Mouse (Mus musculus) testis, postnatal 14 days (tissue): ENCODE data around the gene Phf11b.
A peak's percentile ranks its signal among the peaks of the same experiment; 100 is the strongest.
"Not testable (repeated sequence)": the region's sequence is repeated elsewhere in the genome, so short reads cannot be mapped to it uniquely, and the experiment has no call there.

ENCODE experiments used
- DNase-seq: peaks from one replicate; pipeline ENCODE4 v3.0.0; 2021; ENCODE audit warnings: low spot score

Gene Phf11b

DNA sequence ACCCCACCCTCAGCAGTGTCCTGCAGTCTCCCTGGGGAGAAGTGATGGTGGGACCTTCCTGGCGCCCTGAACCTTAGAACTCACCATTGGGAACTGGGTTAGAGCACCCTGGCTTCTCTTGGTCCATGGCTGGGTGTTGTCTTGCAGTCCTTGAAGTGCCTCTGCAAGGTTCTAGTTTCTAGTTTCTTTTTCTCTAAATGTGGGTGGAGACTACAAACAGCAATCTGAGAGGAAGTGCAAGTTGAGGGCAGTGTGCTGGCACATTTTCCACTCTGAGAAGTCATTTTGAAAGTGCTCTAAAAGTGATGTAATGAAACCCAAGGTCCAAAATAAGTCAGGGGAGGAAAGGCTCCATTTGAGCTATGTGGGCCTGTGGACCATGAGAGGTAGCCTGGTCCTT, at the start of gene Phf11b:
TSS of gene Phf11b (minus strand) at position 163 of the 400 bp plus-strand sequence.
- not testable (repeated sequence) for DNase-seq

- DNase-seq, result not testable (repeated sequence)
Measured at GRCm38 (mm10) chr14:59390181-59390580, 49.0 kb upstream of the Phf11b start.

DNA sequence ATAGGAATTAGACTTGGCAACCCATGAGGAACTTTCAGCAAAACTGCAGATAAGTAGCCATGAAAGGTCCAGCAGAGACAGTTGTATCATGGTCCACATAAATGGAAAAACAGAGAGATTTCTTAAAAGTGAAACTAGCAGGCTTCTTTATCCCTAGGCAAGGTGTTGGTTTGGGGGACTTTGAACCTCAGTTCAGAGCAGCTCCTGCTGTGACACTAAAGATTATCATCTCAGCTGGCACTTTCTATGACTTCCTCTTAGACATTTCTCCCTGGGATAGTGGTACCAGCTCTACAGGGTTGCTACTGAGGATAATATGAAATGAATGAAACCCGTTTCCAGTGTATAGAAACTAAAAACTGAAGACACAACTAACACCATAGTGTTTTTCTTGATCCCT, 48.4 kb upstream of the Phf11b start:
- no peak for DNase-seq

DNA sequence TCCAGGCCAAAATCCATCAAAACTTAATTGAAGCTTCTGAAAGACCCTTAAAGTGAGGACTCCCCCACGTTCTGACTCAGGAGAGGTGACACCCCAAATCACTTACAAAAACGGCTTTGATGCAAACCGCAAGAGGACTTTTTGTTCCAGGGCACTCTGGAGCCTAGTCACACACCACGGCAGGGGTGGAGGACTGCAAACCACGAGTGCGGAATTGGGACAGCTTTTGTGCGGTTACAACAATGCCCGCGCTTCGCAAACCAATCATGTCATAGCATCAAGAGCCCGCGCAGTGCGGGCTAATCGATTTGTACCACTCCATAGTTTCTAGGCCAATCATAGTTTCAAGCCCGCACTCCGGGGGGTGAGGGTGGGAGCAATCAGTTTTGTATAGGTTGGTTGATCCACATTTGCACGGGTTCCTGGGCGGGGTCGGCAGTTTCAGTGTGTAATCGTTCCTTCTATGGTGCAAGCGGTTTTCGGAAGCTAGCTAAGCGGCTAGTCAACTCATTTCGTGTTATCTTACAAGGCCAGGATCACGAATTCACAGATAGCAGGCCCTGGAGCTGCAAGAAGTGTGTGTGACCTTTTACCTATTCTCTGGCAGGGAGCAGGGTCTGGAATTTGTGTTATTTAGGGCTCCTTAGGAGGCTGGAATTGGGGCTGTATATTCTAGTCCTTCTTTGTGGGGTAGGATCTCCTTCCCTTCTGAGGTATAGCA, 29.4 kb upstream of the Phf11b start:
- peak; percentile 41 for DNase-seq

DNA sequence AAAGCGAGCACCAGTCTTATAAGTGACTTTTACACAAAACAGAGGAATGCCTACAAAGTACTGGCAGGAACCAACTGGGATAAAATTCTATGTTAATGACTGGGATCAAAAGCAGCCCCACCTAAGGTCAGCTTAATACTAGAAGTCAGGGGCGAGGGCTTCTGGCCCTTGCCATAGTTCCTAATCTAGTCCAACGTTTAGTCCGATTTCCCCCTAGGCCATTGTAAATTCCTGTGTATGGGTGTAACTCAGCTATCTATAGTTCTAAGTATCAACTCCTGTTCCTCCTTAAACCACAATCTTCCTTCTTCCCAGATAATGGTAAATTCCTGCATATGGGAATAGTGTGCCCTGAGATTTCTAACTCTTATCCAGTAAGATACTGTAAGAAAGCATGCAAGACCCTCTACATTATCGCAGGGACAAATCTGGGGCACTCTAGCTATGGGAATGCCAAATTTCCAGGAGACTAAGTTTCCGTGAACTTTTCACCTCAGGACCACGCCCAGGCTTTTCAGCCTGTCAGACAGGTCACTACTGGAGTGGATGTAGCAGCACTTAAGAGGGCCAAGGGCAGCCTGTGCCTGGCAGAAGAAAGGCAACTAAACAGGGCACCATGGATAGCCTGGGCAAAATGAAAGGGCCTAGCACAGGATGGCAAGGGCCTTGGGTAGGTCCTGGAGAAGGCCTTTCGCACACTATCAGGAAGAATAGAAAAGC, 25.4 kb upstream of the Phf11b start:
- no peak for DNase-seq

GRCm38 (mm10) chr14:59365244-59365644, 24.1 kb upstream of the Phf11b start, which contains the start of gene Phf11d:
Gene Phf11d, minus strand, starts transcription at chr14:59365470.
- DNase-seq, result no peak

DNA sequence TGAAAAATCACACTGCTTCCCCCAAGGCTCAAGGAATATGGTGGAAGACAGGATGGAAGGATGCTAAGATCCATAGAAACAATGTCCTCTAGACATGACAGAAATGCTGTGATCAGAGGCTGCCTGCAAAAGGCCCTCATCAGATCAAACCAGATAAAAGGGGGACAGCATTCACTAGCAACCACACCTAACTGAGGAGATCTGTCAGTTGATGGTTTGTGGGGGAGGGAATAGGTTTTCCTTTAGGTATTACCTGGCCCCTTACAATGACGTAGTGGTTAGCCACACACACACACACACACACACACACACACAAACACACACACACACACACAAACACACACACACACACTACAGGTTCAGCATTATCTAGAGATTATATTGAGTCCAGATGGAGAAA, 1.6 kb downstream of the Phf11b start:
- DNase-seq, result no peak

DNA sequence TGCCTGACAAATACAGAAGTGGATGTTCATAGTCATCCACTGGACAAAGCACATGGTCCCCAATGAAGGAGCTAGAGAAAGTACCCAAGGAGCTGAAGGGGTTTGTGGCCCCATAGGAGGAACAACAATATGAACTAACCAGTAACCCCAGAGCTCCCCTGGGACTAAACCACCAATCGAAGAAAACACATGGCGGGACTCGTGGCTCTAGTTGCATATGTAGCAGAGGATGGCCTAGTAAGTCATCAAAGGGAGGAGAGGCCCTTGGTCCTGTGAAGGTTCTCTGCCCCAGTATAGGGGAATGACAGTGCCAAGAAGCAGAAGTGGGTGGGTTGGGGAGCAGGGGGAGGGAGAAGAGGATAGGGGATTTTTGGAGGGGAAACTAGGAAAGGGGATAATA, 5.1 kb downstream of the Phf11b start:
- not testable (repeated sequence) for DNase-seq

DNA sequence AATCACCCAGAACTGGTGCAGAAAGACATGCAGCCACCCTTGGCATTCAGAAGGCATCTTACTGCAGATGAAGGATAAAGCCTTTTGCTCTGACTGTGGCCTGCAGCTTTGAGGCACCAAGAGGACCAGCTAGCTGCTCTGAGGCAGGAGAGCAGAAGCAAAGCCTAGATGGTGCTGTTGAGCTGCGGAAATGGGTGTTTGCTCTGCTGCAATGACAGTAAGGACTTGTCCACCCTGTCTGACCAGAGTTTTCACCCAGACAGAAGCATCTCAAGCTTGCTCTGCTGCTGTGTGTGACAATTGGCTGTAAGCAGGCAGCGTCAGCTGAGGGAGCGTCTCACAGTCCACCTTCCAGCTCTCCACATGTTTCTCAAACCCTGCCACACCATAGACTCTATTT, 10.7 kb downstream of the Phf11b start:
- not testable (repeated sequence) for DNase-seq

- DNase-seq, result not testable (repeated sequence)
Measured at GRCm38 (mm10) chr14:59319970-59320369, 21.2 kb downstream of the Phf11b start.

DNA sequence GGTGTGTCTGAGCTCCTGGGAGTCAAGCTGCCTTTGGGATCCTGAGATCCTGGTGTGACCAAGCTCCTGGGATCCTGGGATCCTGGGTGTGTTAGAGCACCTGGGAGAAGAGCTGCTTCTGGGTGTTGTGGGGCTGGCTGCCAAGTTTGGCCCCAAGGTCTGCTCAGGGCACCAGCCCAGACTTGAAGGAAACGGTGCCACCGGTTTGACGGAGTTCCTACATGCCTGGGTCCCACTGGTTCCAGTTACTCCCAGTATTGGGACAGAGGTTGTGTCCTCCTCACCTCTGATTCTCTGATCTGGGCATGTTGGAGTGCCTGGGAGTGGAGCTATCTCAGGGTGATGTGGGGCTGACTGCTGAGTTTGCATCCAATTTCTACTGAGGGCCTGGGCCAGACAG, 22.1 kb downstream of the Phf11b start:
- not testable (repeated sequence) for DNase-seq

- not testable (repeated sequence) for DNase-seq
Measured at GRCm38 (mm10) chr14:59297391-59297790, 43.8 kb downstream of the Phf11b start, which contains the start of gene Phf11a. Gene Phf11a, minus strand, starts transcription at chr14:59297522.

DNA sequence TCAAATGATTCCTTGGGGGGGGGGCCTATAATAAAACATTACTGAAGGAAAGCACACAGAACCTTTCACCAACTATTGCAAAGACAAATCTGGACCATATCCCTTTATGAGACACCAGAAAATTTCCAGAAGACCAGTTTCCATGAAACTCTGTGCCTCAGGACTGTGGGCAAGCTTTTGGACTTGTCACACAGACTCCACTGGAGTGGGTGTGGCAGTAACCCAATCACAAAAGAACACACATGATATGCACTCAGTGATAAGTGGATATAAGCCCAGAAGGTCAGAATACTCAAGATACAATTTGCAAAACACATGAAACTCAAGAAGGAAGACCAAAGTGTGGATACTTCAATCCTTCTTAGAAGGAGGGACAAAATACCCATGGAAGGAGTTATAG, 49.4 kb downstream of the Phf11b start:
- not testable (repeated sequence) for DNase-seq

GRCm38 (mm10) chr14:59274961-59275360, 66.2 kb downstream of the Phf11b start:
- not testable (repeated sequence) for DNase-seq
